Mouse (Mus musculus): Measurements from ENCODE around the gene Bst2. TPM values are rescaled to one million over a fixed set of nuclear protein-coding genes. Genes with fewer than 3 reads are reported as not detected.
"Not testable (repeated sequence)": the region's sequence is repeated elsewhere in the genome, so short reads cannot be mapped to it uniquely, and the experiment has no call there.

Gene Bst2
- polyA plus RNA-seq, 1 experiment from 2014 or later, result 33.6 TPM

GRCm38 (mm10) chr8:71530735-71531467 is 6.4 kb downstream of the Bst2 start:
- H3K9me3 ChIP-seq; H3K4me2 ChIP-seq; H3K4me3 ChIP-seq; ATAC-seq (ENCODE audit: insufficient number of reproducible peaks, low FRiP score, low TSS enrichment, low read depth); H3K36me3 ChIP-seq; H3K27ac ChIP-seq; H3K9ac ChIP-seq: not testable (repeated sequence)
- 72% methylated on average over 7 of the region's 12 CpGs for WGBS
- H3K4me1 ChIP-seq, result peaks cover 13% of the 10 kb centered on the region
- H3K27me3 ChIP-seq, result peaks cover 12% of the 10 kb centered on the region

GRCm38 (mm10) chr8:71528362-71529073 is 8.7 kb downstream of the Bst2 start:
- no peaks in the 10 kb centered on the region for H3K36me3 ChIP-seq
- H3K4me3 ChIP-seq, result no peak overlapping the region
- H3K27ac ChIP-seq, result peak overlapping the region; percentile 59
- peaks cover 33% of the 10 kb centered on the region for H3K27me3 ChIP-seq
- no peak overlapping the region for H3K9ac ChIP-seq
- ATAC-seq (ENCODE audit: insufficient number of reproducible peaks, low FRiP score, low TSS enrichment, low read depth), result no peak
- no peaks in the 10 kb centered on the region for H3K9me3 ChIP-seq
- no peak overlapping the region for H3K4me2 ChIP-seq
- 78% methylated on average over 11 of the region's 11 CpGs for WGBS
- peaks cover 22% of the 10 kb centered on the region for H3K4me1 ChIP-seq

GRCm38 (mm10) chr8:71527162-71527870 is 9.9 kb downstream of the Bst2 start:
- peaks cover 22% of the 10 kb centered on the region for H3K4me1 ChIP-seq
- H3K4me2 ChIP-seq, result no peak overlapping the region
- peaks cover 39% of the 10 kb centered on the region for H3K27me3 ChIP-seq
- peak overlapping the region; percentile 47 for H3K27ac ChIP-seq
- no peak overlapping the region for H3K4me3 ChIP-seq
- H3K9me3 ChIP-seq, result no peaks in the 10 kb centered on the region
- 45% methylated on average over 3 of the region's 3 CpGs for WGBS
- H3K9ac ChIP-seq, result no peak overlapping the region; the same call in 1 of the 2 replicates
- no peak for ATAC-seq (ENCODE audit: insufficient number of reproducible peaks, low FRiP score, low TSS enrichment, low read depth)
- no peaks in the 10 kb centered on the region for H3K36me3 ChIP-seq

- H3K9ac ChIP-seq, result no peak overlapping the region
- H3K9me3 ChIP-seq, result no peaks in the 10 kb centered on the region
- peaks cover 39% of the 10 kb centered on the region for H3K27me3 ChIP-seq
- no peak for ATAC-seq (ENCODE audit: insufficient number of reproducible peaks, low FRiP score, low TSS enrichment, low read depth)
- WGBS, result 17% methylated on average over 6 of the region's 6 CpGs
- peaks cover 28% of the 10 kb centered on the region for H3K4me1 ChIP-seq
- no peak overlapping the region for H3K4me3 ChIP-seq
- no peaks in the 10 kb centered on the region for H3K36me3 ChIP-seq
- H3K4me2 ChIP-seq, result no peak overlapping the region
- H3K27ac ChIP-seq, result no peak overlapping the region
Measured at GRCm38 (mm10) chr8:71526272-71526671, 11.0 kb downstream of the Bst2 start.

GRCm38 (mm10) chr8:71525226-71526050 is 11.8 kb downstream of the Bst2 start, which contains the start of gene Ccdc194:
Gene Ccdc194, minus strand, starts transcription at chr8:71525711.
- Histone ChIP-seq H3K9ac (no peak within 1 kb of the TSS), H3K27me3 (peaks cover 43% of the 10 kb centered on the region), H3K9me3 (no peaks in the 10 kb centered on the region), H3K4me1 (peaks cover 29% of the 10 kb centered on the region), H3K4me3 (no peak within 1 kb of the TSS), H3K27ac (no peak within 1 kb of the TSS), H3K36me3 (no peaks in the 10 kb centered on the region), H3K4me2 (0 out of 2 replicates have a peak within 1 kb of the TSS, but pooled peaks have one; percentile 17)
- ATAC-seq (ENCODE audit: insufficient number of reproducible peaks, low FRiP score, low TSS enrichment, low read depth), result no peak
- 13% methylated on average over 46 of the region's 46 CpGs for WGBS

GRCm38 (mm10) chr8:71521634-71522033 is 15.6 kb downstream of the Bst2 start:
- Histone ChIP-seq H3K9me3 (no peaks in the 10 kb centered on the region), H3K36me3 (no peaks in the 10 kb centered on the region), H3K4me1 (peaks cover 20% of the 10 kb centered on the region), H3K9ac (no peak overlapping the region), H3K4me3 (peak overlapping the region; percentile 4; the same call in 1 of the 2 replicates), H3K27me3 (peaks cover 38% of the 10 kb centered on the region), H3K27ac (no peak overlapping the region), H3K4me2 (peak overlapping the region; percentile 34)
- 2% methylated on average over 17 of the region's 17 CpGs for WGBS
- ATAC-seq (ENCODE audit: insufficient number of reproducible peaks, low FRiP score, low TSS enrichment, low read depth), result peak; percentile 78

- ATAC-seq (ENCODE audit: insufficient number of reproducible peaks, low FRiP score, low TSS enrichment, low read depth); H3K4me2 ChIP-seq; H3K36me3 ChIP-seq; H3K9ac ChIP-seq; H3K27ac ChIP-seq; H3K4me1 ChIP-seq; H3K9me3 ChIP-seq; H3K4me3 ChIP-seq: not testable (repeated sequence)
- peaks cover 16% of the 10 kb centered on the region for H3K27me3 ChIP-seq
- 41% methylated on average over 10 of the region's 10 CpGs for WGBS
Measured at GRCm38 (mm10) chr8:71519037-71519825, 18.0 kb downstream of the Bst2 start.

GRCm38 (mm10) chr8:71516786-71517185 is 20.5 kb downstream of the Bst2 start:
- no peaks in the 10 kb centered on the region for H3K36me3 ChIP-seq
- H3K27me3 ChIP-seq, result peaks cover 4% of the 10 kb centered on the region
- no peak overlapping the region for H3K9ac ChIP-seq
- WGBS, result 16% methylated on average over 6 of the region's 6 CpGs
- H3K9me3 ChIP-seq, result no peaks in the 10 kb centered on the region
- H3K4me1 ChIP-seq, result peaks cover 6% of the 10 kb centered on the region
- H3K4me2 ChIP-seq, result no peak overlapping the region
- no peak overlapping the region for H3K27ac ChIP-seq
- no peak overlapping the region for H3K4me3 ChIP-seq
- ATAC-seq (ENCODE audit: insufficient number of reproducible peaks, low FRiP score, low TSS enrichment, low read depth), result no peak

GRCm38 (mm10) chr8:71515043-71515442 is 22.2 kb downstream of the Bst2 start:
- H3K4me1 ChIP-seq, result no peaks in the 10 kb centered on the region
- no peak for ATAC-seq (ENCODE audit: insufficient number of reproducible peaks, low FRiP score, low TSS enrichment, low read depth)
- no peaks in the 10 kb centered on the region for H3K9me3 ChIP-seq
- H3K4me3 ChIP-seq, result no peak overlapping the region
- H3K4me2 ChIP-seq, result no peak overlapping the region
- H3K27me3 ChIP-seq, result peaks cover 19% of the 10 kb centered on the region
- no peak overlapping the region for H3K9ac ChIP-seq
- H3K36me3 ChIP-seq, result no peaks in the 10 kb centered on the region
- H3K27ac ChIP-seq, result no peak overlapping the region
- WGBS, result 69% methylated on average over 5 of the region's 5 CpGs

- 64% methylated on average over 15 of the region's 15 CpGs for WGBS
- H3K27me3 ChIP-seq, result peaks cover 33% of the 10 kb centered on the region
- H3K4me1 ChIP-seq, result peaks cover 3% of the 10 kb centered on the region
- no peaks in the 10 kb centered on the region for H3K36me3 ChIP-seq
- no peak overlapping the region for H3K27ac ChIP-seq
- no peak for ATAC-seq (ENCODE audit: insufficient number of reproducible peaks, low FRiP score, low TSS enrichment, low read depth)
- H3K9ac ChIP-seq, result no peak overlapping the region
- H3K4me2 ChIP-seq, result no peak overlapping the region
- H3K9me3 ChIP-seq, result no peaks in the 10 kb centered on the region
- no peak overlapping the region for H3K4me3 ChIP-seq
Measured at GRCm38 (mm10) chr8:71513018-71513754, 24.1 kb downstream of the Bst2 start.
